Mouse (Mus musculus) brown adipose tissue, adult 24 weeks (tissue): ENCODE measurements around the gene Smpdl3a. TPM values are rescaled to one million over a fixed set of nuclear protein-coding genes. Genes with fewer than 3 reads are reported as not detected.

ENCODE experiments used
- H3K27ac ChIP-seq: fragments of 200-500 bp; replicated peaks from 2 replicates; pipeline ENCODE4 v1.5.1; 2012; ENCODE audit warnings: low read depth, mild to moderate bottlenecking, low read length
- H3K4me1 ChIP-seq: fragments of 200-500 bp; 2 replicates; pipeline ENCODE4 v1.6.1; 2012; ENCODE audit warnings: low read length, mixed read lengths; ENCODE audit not compliant: control insufficient read depth, insufficient read depth, insufficient read length
- H3K4me3 ChIP-seq: fragments of 200-500 bp; 2 replicates; pipeline ENCODE4 v1.5.1; 2012; ENCODE audit warnings: low read depth, mild to moderate bottlenecking, low read length, moderate library complexity; ENCODE audit not compliant: insufficient read depth
- polyA plus RNA-seq: library from polyadenylated mRNA; stranded (reverse); fragments of >200 nt; gene quantifications from 2 replicates; pipeline ENCODE4 v1.2.4, GENCODE M21; 2012; ENCODE audit not compliant: missing spikeins, insufficient read depth, insufficient read length

Smpdl3a gene
- polyA plus RNA-seq, 1 experiment: 154 TPM

- Histone ChIP-seq H3K4me3 (peak overlapping the region; percentile 95), H3K27ac (no peak overlapping the region), H3K4me1 (no peaks in the 10 kb centered on the region)
Observed at GRCm38 (mm10) chr10:57796057-57796456, 1.9 kb downstream of the Smpdl3a start.

GRCm38 (mm10) chr10:57799486-57799885 lies 5.4 kb downstream of the Smpdl3a start:
- no peaks in the 10 kb centered on the region for H3K4me1 ChIP-seq
- H3K27ac ChIP-seq: no peak overlapping the region

GRCm38 (mm10) chr10:57807754-57808153 lies 13.6 kb downstream of the Smpdl3a start:
- Histone ChIP-seq H3K4me1 (no peaks in the 10 kb centered on the region), H3K4me3 (no peak overlapping the region), H3K27ac (no peak overlapping the region)

More at GRCm38 (mm10) chr10:57799486-57799885, 5.4 kb downstream of the Smpdl3a start:
- no peak overlapping the region for H3K4me3 ChIP-seq

GRCm38 (mm10) chr10:57812161-57812856 lies 18.2 kb downstream of the Smpdl3a start:
- no peak overlapping the region for H3K4me3 ChIP-seq
- H3K4me1 ChIP-seq: no peaks in the 10 kb centered on the region
- H3K27ac ChIP-seq: no peak overlapping the region

GRCm38 (mm10) chr10:57814295-57814694 lies 20.2 kb downstream of the Smpdl3a start:
- Histone ChIP-seq H3K4me1 (no peaks in the 10 kb centered on the region), H3K27ac (no peak overlapping the region), H3K4me3 (no peak overlapping the region)

- no peak overlapping the region for H3K4me3 ChIP-seq
- no peaks in the 10 kb centered on the region for H3K4me1 ChIP-seq
- H3K27ac ChIP-seq: no peak overlapping the region
Observed at GRCm38 (mm10) chr10:57815869-57816268, 21.7 kb downstream of the Smpdl3a start.

- H3K4me3 ChIP-seq: no peak overlapping the region
- no peak overlapping the region for H3K27ac ChIP-seq
- no peaks in the 10 kb centered on the region for H3K4me1 ChIP-seq
Observed at GRCm38 (mm10) chr10:57819209-57819608, 25.1 kb downstream of the Smpdl3a start.

GRCm38 (mm10) chr10:57822473-57822872 lies 28.3 kb downstream of the Smpdl3a start:
- Histone ChIP-seq H3K4me3 (no peak overlapping the region), H3K27ac (no peak overlapping the region), H3K4me1 (no peaks in the 10 kb centered on the region)

GRCm38 (mm10) chr10:57828649-57829048 lies 34.5 kb downstream of the Smpdl3a start:
- Histone ChIP-seq H3K27ac (no peak overlapping the region), H3K4me3 (no peak overlapping the region), H3K4me1 (no peaks in the 10 kb centered on the region)

- no peak overlapping the region for H3K4me3 ChIP-seq
- H3K27ac ChIP-seq: no peak overlapping the region
- H3K4me1 ChIP-seq: no peaks in the 10 kb centered on the region
Observed at GRCm38 (mm10) chr10:57829621-57830020, 35.5 kb downstream of the Smpdl3a start.

GRCm38 (mm10) chr10:57835094-57835493 lies 41.0 kb downstream of the Smpdl3a start:
- Histone ChIP-seq H3K4me1 (no peaks in the 10 kb centered on the region), H3K27ac (no peak overlapping the region), H3K4me3 (no peak overlapping the region)

- no peaks in the 10 kb centered on the region for H3K4me1 ChIP-seq
- no peak overlapping the region for H3K4me3 ChIP-seq
- no peak overlapping the region for H3K27ac ChIP-seq
Observed at GRCm38 (mm10) chr10:57835982-57836381, 41.8 kb downstream of the Smpdl3a start.

GRCm38 (mm10) chr10:57841638-57842509 lies 47.7 kb downstream of the Smpdl3a start:
- Histone ChIP-seq H3K27ac (no peak overlapping the region), H3K4me1 (no peaks in the 10 kb centered on the region), H3K4me3 (no peak overlapping the region)

- no peak overlapping the region for H3K4me3 ChIP-seq
- H3K27ac ChIP-seq: no peak overlapping the region
Observed at GRCm38 (mm10) chr10:57847916-57848682, 54.0 kb downstream of the Smpdl3a start.

More at GRCm38 (mm10) chr10:57847916-57848682, 54.0 kb downstream of the Smpdl3a start:
- H3K4me1 ChIP-seq: no peaks in the 10 kb centered on the region
